In the genomic region with DNA sequence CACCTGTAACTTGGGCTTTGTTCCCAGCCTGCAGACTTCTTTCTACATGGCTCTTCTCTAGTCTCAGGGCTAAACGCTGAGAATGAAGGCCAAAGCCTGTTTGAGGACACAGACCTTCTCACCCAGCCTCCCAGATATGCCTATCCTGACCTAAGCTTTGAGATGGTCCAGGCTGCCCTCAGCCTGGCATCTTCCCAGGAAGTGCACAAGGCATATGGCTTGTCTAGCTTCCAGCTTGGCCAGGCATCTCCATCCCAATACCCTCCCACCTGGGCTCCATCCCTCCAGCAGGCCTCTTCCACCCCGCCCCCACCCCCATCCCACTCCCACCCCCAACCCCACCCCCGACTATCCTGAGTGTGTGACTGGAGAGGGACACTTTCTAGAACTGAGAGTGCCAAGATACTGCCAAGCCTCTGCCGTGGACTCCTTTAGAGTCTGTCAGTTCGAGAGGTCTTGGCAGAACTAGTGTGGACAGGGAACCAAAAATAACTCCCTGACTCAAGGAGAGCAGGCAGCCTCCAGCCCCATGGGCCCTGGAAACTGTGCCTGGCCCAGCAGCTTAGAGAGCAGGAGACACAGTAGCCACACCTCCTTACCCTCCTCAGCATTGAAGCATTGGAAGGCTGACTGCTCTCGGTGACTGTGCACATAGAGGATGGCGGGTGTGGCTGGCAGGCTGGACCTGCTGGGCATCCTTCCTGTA, we compare ENCODE assay signal across 11 mouse cellular contexts. TPM values are rescaled to one million over a fixed set of nuclear protein-coding genes. Genes with fewer than 3 reads are reported as not detected.
DNase-seq lines count a peak whose midpoint lies in the region; ATAC-seq and TF ChIP-seq lines count a peak whose summit lies in the region.
"Had no signal": no experiment of that assay in that cellular context is flagged by ENCODE, and none has a peak within 500 bp of the region (broad histone marks: within the 10 kb centered on the region; RNA-seq: fewer than 3 reads in every experiment).

No protein-coding gene starts in this region.

- no peaks in the 10 kb centered on the region for H3K4me1 ChIP-seq in lung, embryonic 16.5 days (replicated peaks; ENCODE audit: control insufficient read depth, insufficient read depth, low read length)
- H3K4me1 ChIP-seq in liver, postnatal 0 days (ENCODE audit: insufficient read depth): no peaks in the 10 kb centered on the region

- no peaks in the 10 kb centered on the region for H3K9me3 ChIP-seq in lung, embryonic 16.5 days (ENCODE audit: control insufficient read depth, low read length)
- no peaks in the 10 kb centered on the region for H3K9me3 ChIP-seq in liver, postnatal 0 days (ENCODE audit: low read length)
- H3K9me3 ChIP-seq: G1E; midbrain, embryonic 12.5 days had no signal

- intact Hi-C loops in heart, postnatal 36 days (cut with DNase I): no loop called here

- no peak for TF ChIP-seq CTCF in liver, postnatal 0 days (IDR thresholded peaks at IDR 0.05; ENCODE audit: low read depth)

- no peak overlapping the region for H3K27ac ChIP-seq in lung, embryonic 16.5 days (ENCODE audit: low read length)
- H3K27ac ChIP-seq in liver, postnatal 0 days (ENCODE audit: low read depth): no peak overlapping the region
- H3K27ac ChIP-seq: midbrain, embryonic 12.5 days had no signal

- TF ChIP-seq EP300 in liver, postnatal 0 days (IDR thresholded peaks at IDR 0.05; ENCODE audit: low read depth): no peak

- H3K27me3 ChIP-seq in lung, embryonic 16.5 days (ENCODE audit: control insufficient read depth, insufficient read depth, low read depth, low read length): no peaks in the 10 kb centered on the region
- H3K27me3 ChIP-seq in liver, postnatal 0 days (ENCODE audit: insufficient read depth, low read length): 0 out of 2 replicates have a peak, but pooled peaks cover 2% of the 10 kb centered on the region
- H3K27me3 ChIP-seq: midbrain, embryonic 12.5 days had no signal

- no peak overlapping the region for H3K4me2 ChIP-seq in lung, embryonic 16.5 days (ENCODE audit: low read depth, low read length)
- H3K4me2 ChIP-seq in liver, postnatal 0 days (ENCODE audit: low read depth, low read length): no peak overlapping the region
- H3K4me2 ChIP-seq: midbrain, embryonic 12.5 days had no signal

- H3K4me3 ChIP-seq in lung, embryonic 16.5 days (ENCODE audit: low read length): no peak overlapping the region
- H3K4me3 ChIP-seq in liver, postnatal 0 days (ENCODE audit: low read depth, low read length): no peak overlapping the region
- H3K4me3 ChIP-seq: midbrain, embryonic 12.5 days had no signal

- H3K9ac ChIP-seq in lung, embryonic 16.5 days (ENCODE audit: low read length): no peak overlapping the region
- no peak overlapping the region for H3K9ac ChIP-seq in liver, postnatal 0 days (replicated peaks)
- H3K9ac ChIP-seq: midbrain, embryonic 12.5 days had no signal

- H3K36me3 ChIP-seq in lung, embryonic 16.5 days (ENCODE audit: control insufficient read depth, insufficient read depth, low read length): peaks cover 3% of the 10 kb centered on the region; the same call in 1 of the 2 replicates
- H3K36me3 ChIP-seq in liver, postnatal 0 days (replicated peaks; ENCODE audit: insufficient read depth, low read length): no peaks in the 10 kb centered on the region
- H3K36me3 ChIP-seq: G1E had no signal

- peak; percentile 23; the same call in 1 of the 2 replicates for ATAC-seq in lung, embryonic 16.5 days (ENCODE audit: low read depth)
- ATAC-seq in liver, postnatal 0 days: no peak

- no peak for DNase-seq in lung, postnatal 36 days
- DNase-seq in cerebellum, adult 8-10 months: peak; percentile 85
- peak; percentile 82 for DNase-seq in gastrocnemius, postnatal 25 days
- DNase-seq in heart, postnatal 36 days: peak; percentile 23 to 36
- no peak for DNase-seq in ovary, postnatal 10 days (ENCODE audit: low spot score)
- DNase-seq in liver, postnatal 0 days: no peak
- DNase-seq in ovary, adult 18-20 months (ENCODE audit: low spot score): no peak
- DNase-seq: liver had no signal

- WGBS in lung, embryonic 16.5 days: 66% methylated on average over 7 of the region's 7 CpGs
- WGBS in liver, postnatal 0 days (ENCODE audit: insufficient replicate concordance): 65% methylated on average over 7 of the region's 7 CpGs

RNA-seq across cellular contexts. Expression of gene Olfm1, which starts 26.0 kb away (rescaled TPM):
- 9.2 and 9.5 TPM in 2 replicates for polyA plus RNA-seq in lung, embryonic 16.5 days (2015; fragmentation: Nextera tagmentation; extraction: Ambion mirVana)
- total RNA-seq in gastrocnemius, postnatal 25 days (2021): 10 to 100 TPM; 11.9 to 14.5 TPM
- 1 to 10 TPM; 7.1 to 9.5 TPM for total RNA-seq in heart, postnatal 36 days (2021)
- 2.4 and 3.1 TPM in 2 replicates for polyA plus RNA-seq in liver, postnatal 0 days (2015; fragmentation: Nextera tagmentation; extraction: Ambion mirVana)

Comparison
In these comparisons a context has a peak if more than half of its experiments do, and no peak if none do; other contexts are left out.
1. DNase-seq: peak in cerebellum, adult 8-10 months (single experiment), gastrocnemius, postnatal 25 days (single experiment) and heart, postnatal 36 days (2 of 2); none in lung, postnatal 36 days (single experiment), ovary, postnatal 10 days (single experiment), liver, postnatal 0 days (single experiment) and ovary, adult 18-20 months (single experiment).